Mouse (Mus musculus) heart, embryonic 10.5 days (tissue): Measurements from ENCODE around the gene Cacna1e. TPM values are rescaled to one million over a fixed set of nuclear protein-coding genes. Genes with fewer than 3 reads are reported as not detected.

Experiments
- DNase-seq: peaks from one replicate; pipeline ENCODE4 v3.0.0-alpha.2; 2017; ENCODE audit warnings: low spot score
- H3K27ac ChIP-seq: fragments of 300-500 bp; sonication (generic); 2 replicates; pipeline ENCODE4 v1.5.1; 2016; ENCODE audit warnings: mild to moderate bottlenecking
- H3K27me3 ChIP-seq: fragments of 300-500 bp; sonication (generic); 2 replicates; pipeline ENCODE4 v1.6.1; 2016; ENCODE audit warnings: mild to moderate bottlenecking; ENCODE audit not compliant: poor library complexity, insufficient read depth, severe bottlenecking
- H3K36me3 ChIP-seq: fragments of 300-500 bp; sonication (generic); 2 replicates; pipeline ENCODE4 v1.6.1; 2016; ENCODE audit warnings: mild to moderate bottlenecking, moderate library complexity
- H3K4me1 ChIP-seq: fragments of 300-500 bp; sonication (generic); 2 replicates; pipeline ENCODE4 v1.6.1; 2016; ENCODE audit warnings: mild to moderate bottlenecking
- H3K4me3 ChIP-seq: fragments of 300-500 bp; sonication (generic); 2 replicates; pipeline ENCODE4 v1.5.1; 2016; ENCODE audit warnings: mild to moderate bottlenecking, moderate library complexity
- H3K9me3 ChIP-seq: fragments of 300-500 bp; sonication (generic); 2 replicates; pipeline ENCODE4 v1.6.1; 2016; ENCODE audit warnings: mild to moderate bottlenecking, moderate library complexity
- WGBS: fragments of 180-500 bp; shearing (Covaris S2); methylation state at CpG from one replicate; pipeline ENCODE4 v1.1.7; 2016; 5-methylcytosine and 5-hydroxymethylcytosine counted together
- polyA plus RNA-seq: library from polyadenylated mRNA; unstranded; fragments of >200 nt; fragmentation: Nextera tagmentation; extraction: Ambion mirVana; gene quantifications from 2 replicates; pipeline ENCODE4 v1.2.1, GENCODE M21; 2016

Gene Cacna1e
- polyA plus RNA-seq, 1 experiment from 2014 or later: 0.20 TPM

- H3K27ac ChIP-seq: no peak overlapping the region
- DNase-seq: no peak
- no peaks in the 10 kb centered on the region for H3K36me3 ChIP-seq
These were observed 346.9 kb downstream of the Cacna1e start for GRCm38 (mm10) chr1:154537445-154537844.

GRCm38 (mm10) chr1:154536763-154537162 is 347.5 kb downstream of the Cacna1e start:
- Histone ChIP-seq H3K27me3 (no peaks in the 10 kb centered on the region), H3K4me1 (no peaks in the 10 kb centered on the region), H3K36me3 (no peaks in the 10 kb centered on the region), H3K9me3 (no peaks in the 10 kb centered on the region), H3K27ac (no peak overlapping the region), H3K4me3 (no peak overlapping the region)
- 80% methylated on average over 2 of the region's 2 CpGs for WGBS
- no peak for DNase-seq

More at GRCm38 (mm10) chr1:154537445-154537844, 346.9 kb downstream of the Cacna1e start:
- Histone ChIP-seq H3K9me3 (no peaks in the 10 kb centered on the region), H3K27me3 (no peaks in the 10 kb centered on the region), H3K4me3 (no peak overlapping the region), H3K4me1 (no peaks in the 10 kb centered on the region)

- Histone ChIP-seq H3K27me3 (no peaks in the 10 kb centered on the region), H3K9me3 (no peaks in the 10 kb centered on the region), H3K36me3 (no peaks in the 10 kb centered on the region), H3K27ac (no peak overlapping the region), H3K4me3 (no peak overlapping the region), H3K4me1 (no peaks in the 10 kb centered on the region)
- DNase-seq: no peak
- WGBS: 74% methylated on average over 11 of the region's 11 CpGs
These were observed 351.0 kb downstream of the Cacna1e start for GRCm38 (mm10) chr1:154532987-154533940.

- DNase-seq: no peak
- no peaks in the 10 kb centered on the region for H3K9me3 ChIP-seq
- H3K4me1 ChIP-seq: no peaks in the 10 kb centered on the region
- H3K36me3 ChIP-seq: no peaks in the 10 kb centered on the region
- WGBS: 84% methylated on average over 4 of the region's 4 CpGs
- H3K4me3 ChIP-seq: no peak overlapping the region
- H3K27me3 ChIP-seq: no peaks in the 10 kb centered on the region
- no peak overlapping the region for H3K27ac ChIP-seq
These were observed 354.6 kb downstream of the Cacna1e start for GRCm38 (mm10) chr1:154529666-154530065.

- H3K9me3 ChIP-seq: no peaks in the 10 kb centered on the region
- WGBS: 88% methylated on average over 6 of the region's 6 CpGs
- H3K27me3 ChIP-seq: no peaks in the 10 kb centered on the region
- H3K4me3 ChIP-seq: no peak overlapping the region
- H3K36me3 ChIP-seq: no peaks in the 10 kb centered on the region
- DNase-seq: no peak
- H3K27ac ChIP-seq: no peak overlapping the region
- H3K4me1 ChIP-seq: no peaks in the 10 kb centered on the region
These were observed 355.5 kb downstream of the Cacna1e start for GRCm38 (mm10) chr1:154528803-154529202.

GRCm38 (mm10) chr1:154520715-154521114 is 363.6 kb downstream of the Cacna1e start:
- H3K4me3 ChIP-seq: no peak overlapping the region
- no peak for DNase-seq
- H3K36me3 ChIP-seq: no peaks in the 10 kb centered on the region
- H3K27ac ChIP-seq: no peak overlapping the region
- no peaks in the 10 kb centered on the region for H3K27me3 ChIP-seq
- H3K9me3 ChIP-seq: no peaks in the 10 kb centered on the region
- WGBS: 85% methylated on average over 2 of the region's 2 CpGs
- H3K4me1 ChIP-seq: no peaks in the 10 kb centered on the region

- Histone ChIP-seq H3K9me3 (no peaks in the 10 kb centered on the region), H3K27ac (no peak overlapping the region), H3K36me3 (no peaks in the 10 kb centered on the region), H3K4me1 (no peaks in the 10 kb centered on the region), H3K27me3 (no peaks in the 10 kb centered on the region), H3K4me3 (no peak overlapping the region)
- 87% methylated on average over 2 of the region's 2 CpGs for WGBS
- DNase-seq: no peak
These were observed 369.0 kb downstream of the Cacna1e start for GRCm38 (mm10) chr1:154515350-154515749.

GRCm38 (mm10) chr1:154511736-154512135 is 372.6 kb downstream of the Cacna1e start:
- DNase-seq: no peak
- no peak overlapping the region for H3K27ac ChIP-seq
- no peak overlapping the region for H3K4me3 ChIP-seq
- no peaks in the 10 kb centered on the region for H3K9me3 ChIP-seq
- H3K4me1 ChIP-seq: no peaks in the 10 kb centered on the region
- no peaks in the 10 kb centered on the region for H3K27me3 ChIP-seq
- H3K36me3 ChIP-seq: no peaks in the 10 kb centered on the region

- Histone ChIP-seq H3K36me3 (no peaks in the 10 kb centered on the region), H3K4me3 (no peak overlapping the region), H3K4me1 (no peaks in the 10 kb centered on the region), H3K27ac (no peak overlapping the region), H3K9me3 (no peaks in the 10 kb centered on the region), H3K27me3 (no peaks in the 10 kb centered on the region)
- DNase-seq: no peak
- 70% methylated on average over 4 of the region's 4 CpGs for WGBS
These were observed 380.3 kb downstream of the Cacna1e start for GRCm38 (mm10) chr1:154504005-154504404.

- DNase-seq: no peak
- H3K9me3 ChIP-seq: no peaks in the 10 kb centered on the region
- H3K27ac ChIP-seq: no peak overlapping the region
- no peaks in the 10 kb centered on the region for H3K36me3 ChIP-seq
- WGBS: 89% methylated on average over 5 of the region's 5 CpGs
- H3K4me1 ChIP-seq: no peaks in the 10 kb centered on the region
- no peak overlapping the region for H3K4me3 ChIP-seq
- no peaks in the 10 kb centered on the region for H3K27me3 ChIP-seq
These were observed 383.4 kb downstream of the Cacna1e start for GRCm38 (mm10) chr1:154500869-154501268.

GRCm38 (mm10) chr1:154500187-154500866 is 384.0 kb downstream of the Cacna1e start:
- H3K27me3 ChIP-seq: no peaks in the 10 kb centered on the region
- no peak overlapping the region for H3K27ac ChIP-seq
- no peak overlapping the region for H3K4me3 ChIP-seq
- 69% methylated on average over 3 of the region's 3 CpGs for WGBS
- no peaks in the 10 kb centered on the region for H3K4me1 ChIP-seq
- DNase-seq: no peak
- no peaks in the 10 kb centered on the region for H3K9me3 ChIP-seq
- H3K36me3 ChIP-seq: no peaks in the 10 kb centered on the region

GRCm38 (mm10) chr1:154498821-154499220 is 385.5 kb downstream of the Cacna1e start:
- H3K36me3 ChIP-seq: no peaks in the 10 kb centered on the region
- no peaks in the 10 kb centered on the region for H3K27me3 ChIP-seq
- DNase-seq: no peak
- H3K27ac ChIP-seq: no peak overlapping the region
- WGBS: 72% methylated on average over 4 of the region's 4 CpGs
- no peaks in the 10 kb centered on the region for H3K9me3 ChIP-seq
- no peak overlapping the region for H3K4me3 ChIP-seq
- no peaks in the 10 kb centered on the region for H3K4me1 ChIP-seq

GRCm38 (mm10) chr1:154491071-154491470 is 393.2 kb downstream of the Cacna1e start:
- H3K27me3 ChIP-seq: no peaks in the 10 kb centered on the region
- no peaks in the 10 kb centered on the region for H3K9me3 ChIP-seq
- H3K27ac ChIP-seq: no peak overlapping the region
- 56% methylated on average over 6 of the region's 6 CpGs for WGBS
- no peak overlapping the region for H3K4me3 ChIP-seq
- no peaks in the 10 kb centered on the region for H3K36me3 ChIP-seq
- no peak for DNase-seq
- no peaks in the 10 kb centered on the region for H3K4me1 ChIP-seq
